Mouse (Mus musculus) embryo, embryonic 11 days (tissue): ENCODE measurements around the gene BC052040.

Experiments used
- DNase-seq: peaks from one replicate; pipeline ENCODE4 v3.0.0-alpha.2; 2015

BC052040 gene

GRCm38 (mm10) chr2:115581241-115581988 lies at the start of gene BC052040:
Gene BC052040, plus strand, starts transcription at chr2:115581716.
- peak; percentile 93 for DNase-seq

DNA sequence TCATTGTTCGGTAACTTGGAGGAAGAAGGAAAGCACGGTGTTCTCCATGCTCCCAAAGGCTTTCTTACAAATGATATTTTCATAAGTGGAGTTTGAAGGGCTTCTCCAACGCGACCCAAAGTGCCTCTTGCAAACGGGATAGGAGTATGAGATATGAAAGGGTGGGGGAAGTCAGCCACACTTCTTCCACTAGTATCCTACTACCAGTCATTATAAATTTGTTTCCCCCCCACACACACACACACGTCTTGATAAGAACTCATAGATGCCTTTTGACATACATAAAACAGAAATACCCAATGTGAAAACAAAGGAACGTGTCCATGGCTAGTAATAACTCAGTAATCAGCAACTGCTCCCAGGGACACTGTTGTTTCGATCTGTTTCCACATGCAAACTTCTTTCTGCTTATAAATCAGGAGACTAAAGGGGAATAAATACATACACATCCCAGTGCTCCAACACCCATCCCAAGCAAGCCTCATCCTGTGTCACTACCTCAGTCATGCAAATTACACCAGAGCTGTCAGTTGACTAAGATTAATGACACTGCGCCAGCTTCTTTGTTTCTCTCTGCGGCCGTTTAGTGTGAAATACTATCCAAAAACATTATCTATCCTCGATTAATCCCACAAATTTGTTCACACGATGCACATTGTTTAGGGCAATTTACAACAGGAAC lies 43.4 kb upstream of the BC052040 start:
- peak; percentile 66 for DNase-seq

DNA sequence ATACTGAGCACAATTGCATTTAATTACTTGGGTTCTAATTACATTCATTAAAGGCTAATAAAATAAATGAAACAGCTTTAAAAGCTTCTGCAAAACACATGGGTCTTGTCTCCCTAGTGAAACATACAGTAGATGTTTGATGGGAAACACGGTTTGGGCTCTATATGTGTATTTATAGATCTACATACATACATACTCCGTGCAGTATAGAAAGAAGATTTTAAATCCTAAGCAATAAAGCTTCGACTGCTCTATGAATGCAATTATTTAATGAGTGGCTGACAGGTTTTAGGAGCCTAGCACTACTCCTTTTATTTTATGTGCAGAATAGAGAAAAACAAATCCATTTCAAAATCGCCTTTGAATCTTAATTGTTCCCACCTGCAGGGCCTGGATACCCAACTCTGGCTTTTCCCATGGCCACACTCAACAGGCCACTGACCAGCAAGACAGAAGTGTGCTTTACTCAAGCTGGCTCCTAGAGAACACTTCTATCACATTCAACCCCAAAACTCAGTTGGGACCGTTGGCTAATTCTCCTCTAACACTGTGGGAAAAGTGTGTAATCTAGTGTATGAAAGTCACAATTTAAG lies 42.7 kb upstream of the BC052040 start:
- DNase-seq = peak; percentile 32

DNA sequence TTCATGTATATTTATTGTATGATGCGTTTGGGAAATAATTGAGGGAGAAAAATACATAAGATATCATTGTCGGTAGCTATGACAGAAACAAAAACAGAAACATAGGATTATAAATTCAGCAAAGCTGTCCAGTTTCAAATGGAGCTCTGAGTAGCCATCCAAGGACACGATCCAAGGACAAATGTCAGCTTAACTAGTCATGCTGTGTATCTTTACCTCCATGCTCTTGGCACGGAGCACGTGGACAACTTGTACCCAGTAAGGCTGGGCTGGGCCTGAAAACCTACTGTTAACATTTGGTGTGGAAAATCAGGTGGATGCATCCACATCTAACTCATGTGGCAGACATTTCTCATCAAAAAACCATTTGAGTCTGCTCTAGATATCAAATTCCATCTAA lies 41.8 kb upstream of the BC052040 start:
- DNase-seq = no peak

DNA sequence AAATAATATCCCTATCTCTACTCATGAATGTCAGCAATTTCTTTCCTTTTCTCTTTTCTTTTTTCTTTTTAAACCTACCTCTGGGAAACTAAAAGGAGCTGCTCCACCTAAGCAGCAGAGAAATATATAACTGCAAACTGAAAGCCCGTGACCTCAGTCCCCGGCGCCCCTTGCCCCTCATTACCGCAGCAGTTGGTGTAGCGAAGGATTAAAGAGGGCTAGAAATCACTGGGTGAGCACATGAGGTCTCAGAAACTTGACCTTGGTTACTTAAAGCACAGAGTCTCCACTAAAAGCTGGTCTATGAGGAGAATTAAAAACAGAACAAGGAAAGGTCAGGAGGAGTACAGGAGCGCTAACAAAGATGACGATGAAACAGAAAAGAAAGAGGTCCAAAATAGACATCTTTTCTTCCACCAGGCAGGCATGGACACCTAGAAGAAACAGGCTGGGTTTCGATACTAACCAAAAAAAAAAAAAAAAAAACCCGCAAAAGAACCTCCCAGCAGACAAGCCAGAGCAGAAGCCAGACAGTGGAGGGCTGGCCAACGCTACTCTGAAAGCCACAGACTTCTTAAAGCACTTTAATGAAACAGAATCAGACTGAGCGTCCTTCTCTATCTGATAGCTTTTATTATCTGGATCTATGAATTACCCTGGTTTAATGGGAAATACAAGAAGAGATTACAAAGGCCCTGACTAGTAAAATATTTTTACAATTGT lies 39.0 kb upstream of the BC052040 start:
- peak; percentile 54 for DNase-seq

- peak; percentile 23 for DNase-seq
These were observed 38.3 kb upstream of the BC052040 start for GRCm38 (mm10) chr2:115543212-115543611.

- DNase-seq = no peak
These were observed 29.6 kb upstream of the BC052040 start for GRCm38 (mm10) chr2:115551901-115552300.

DNA sequence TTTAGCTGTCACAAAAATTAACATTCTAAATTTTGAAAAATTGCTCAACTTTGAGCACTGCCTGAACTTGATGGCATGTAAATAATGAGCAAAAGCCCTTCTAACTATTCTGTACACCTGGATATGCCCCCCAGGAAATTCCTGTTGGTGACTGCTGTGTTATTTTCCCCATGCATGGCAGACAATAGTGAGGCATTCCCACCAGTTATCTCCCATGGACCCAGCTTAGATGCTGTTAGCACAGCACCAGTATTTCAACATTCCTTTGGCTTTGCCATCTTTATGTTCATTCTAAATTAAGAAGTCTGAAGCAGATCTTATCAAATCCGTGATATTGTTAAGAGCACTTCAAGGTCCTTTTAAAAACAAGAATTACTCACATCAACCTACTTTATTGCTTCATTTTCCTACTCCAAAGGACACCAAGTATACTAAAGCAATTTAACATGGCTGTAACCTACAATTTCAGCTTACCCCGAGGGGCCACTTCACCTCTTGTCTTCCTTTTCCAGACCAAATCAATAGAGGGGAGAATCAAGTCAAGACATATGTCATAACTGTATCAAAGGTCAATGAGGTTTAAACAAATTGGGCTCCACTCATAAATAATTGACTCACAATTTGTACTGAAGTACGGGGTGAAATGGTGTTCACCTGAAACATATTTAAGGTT lies 19.2 kb upstream of the BC052040 start:
- DNase-seq = no peak

DNA sequence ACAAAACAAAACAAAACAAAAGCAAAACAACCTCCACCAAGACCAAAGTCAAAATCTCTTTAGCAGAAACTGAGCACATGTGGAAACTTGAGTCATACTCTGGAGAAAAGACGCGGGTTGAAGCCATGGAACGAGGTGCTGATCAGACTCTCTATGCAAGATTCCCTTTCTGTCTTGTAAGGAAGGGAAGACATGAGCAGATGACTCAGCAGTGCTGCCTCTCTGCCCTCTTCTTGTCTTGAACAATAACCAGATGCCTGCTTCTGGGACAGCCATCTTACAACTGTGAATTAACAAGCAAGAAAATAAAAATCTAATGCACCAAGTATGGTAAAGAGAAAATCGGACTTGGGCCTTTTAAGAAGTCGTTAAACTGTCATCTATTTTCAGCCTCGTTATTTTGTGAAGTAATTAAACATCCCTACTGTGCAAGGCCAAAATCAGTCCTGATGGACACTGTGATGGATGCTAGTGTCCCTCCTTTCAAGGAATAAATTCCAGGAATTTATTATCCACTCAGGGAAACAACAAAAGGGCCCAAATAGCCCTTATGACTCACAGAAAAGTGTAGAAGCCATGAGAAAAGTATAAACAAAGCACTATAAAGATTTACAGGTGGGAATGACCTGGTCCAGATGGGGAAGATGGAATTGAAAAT lies 18.0 kb upstream of the BC052040 start:
- DNase-seq = no peak

DNA sequence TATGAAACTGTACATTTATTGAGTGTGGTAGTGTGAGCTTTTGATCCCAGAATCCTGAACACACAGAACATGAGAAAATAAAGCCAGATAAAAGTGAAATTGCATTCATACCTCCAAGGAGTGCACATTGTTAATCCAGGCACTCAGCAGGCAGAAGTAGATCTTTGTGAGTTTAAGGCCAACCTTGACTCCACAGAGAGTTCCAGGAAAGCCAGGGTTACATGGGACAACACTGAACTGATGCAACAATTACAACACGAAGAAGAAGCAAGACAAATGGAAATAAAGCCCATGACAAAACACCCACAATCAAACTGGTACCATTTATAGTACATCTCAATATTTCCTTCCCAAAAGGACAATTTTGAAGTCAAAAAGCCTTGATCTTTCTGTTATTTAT lies 9.5 kb upstream of the BC052040 start:
- DNase-seq = no peak

DNA sequence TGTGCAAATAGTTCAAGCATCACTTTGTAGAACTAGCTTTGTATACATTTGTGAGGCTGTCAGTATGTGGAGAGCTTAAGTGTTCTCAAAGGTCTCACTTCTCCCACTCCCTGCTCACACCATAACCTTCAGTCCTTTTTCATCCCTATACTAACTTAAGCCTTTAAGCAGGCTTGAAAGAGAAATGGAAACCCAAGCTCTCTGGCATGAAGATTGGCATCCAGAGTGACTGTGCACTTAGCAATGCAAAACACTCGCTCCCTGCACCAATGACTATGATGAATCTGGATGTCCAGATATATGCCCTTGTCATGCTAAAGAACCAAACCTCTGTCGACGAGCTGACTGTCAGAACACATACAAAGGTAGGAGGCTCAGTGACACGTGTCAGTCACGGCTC lies 6.7 kb upstream of the BC052040 start:
- no peak for DNase-seq

GRCm38 (mm10) chr2:115579171-115579900 lies 2.2 kb upstream of the BC052040 start:
- peak; percentile 78 for DNase-seq

DNA sequence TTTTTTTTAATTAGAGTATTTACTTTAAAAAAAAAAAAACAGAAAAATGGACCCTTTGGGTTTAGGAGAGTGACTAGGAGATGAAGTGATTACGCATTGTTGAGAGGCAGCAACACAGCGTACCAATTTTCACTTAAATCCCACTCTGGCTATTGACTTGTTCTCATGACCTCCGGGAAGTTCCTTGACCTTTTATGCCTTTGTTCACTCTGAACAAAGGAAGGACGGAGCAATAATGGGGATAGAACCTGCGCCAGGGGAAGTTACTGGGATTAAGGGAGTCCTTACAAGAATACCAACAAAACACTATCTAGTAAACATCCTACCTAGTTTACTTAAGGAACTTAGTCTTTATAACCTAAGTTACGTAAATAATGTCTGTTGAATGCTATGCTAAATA lies 1.5 kb upstream of the BC052040 start:
- peak; percentile 33 for DNase-seq

DNA sequence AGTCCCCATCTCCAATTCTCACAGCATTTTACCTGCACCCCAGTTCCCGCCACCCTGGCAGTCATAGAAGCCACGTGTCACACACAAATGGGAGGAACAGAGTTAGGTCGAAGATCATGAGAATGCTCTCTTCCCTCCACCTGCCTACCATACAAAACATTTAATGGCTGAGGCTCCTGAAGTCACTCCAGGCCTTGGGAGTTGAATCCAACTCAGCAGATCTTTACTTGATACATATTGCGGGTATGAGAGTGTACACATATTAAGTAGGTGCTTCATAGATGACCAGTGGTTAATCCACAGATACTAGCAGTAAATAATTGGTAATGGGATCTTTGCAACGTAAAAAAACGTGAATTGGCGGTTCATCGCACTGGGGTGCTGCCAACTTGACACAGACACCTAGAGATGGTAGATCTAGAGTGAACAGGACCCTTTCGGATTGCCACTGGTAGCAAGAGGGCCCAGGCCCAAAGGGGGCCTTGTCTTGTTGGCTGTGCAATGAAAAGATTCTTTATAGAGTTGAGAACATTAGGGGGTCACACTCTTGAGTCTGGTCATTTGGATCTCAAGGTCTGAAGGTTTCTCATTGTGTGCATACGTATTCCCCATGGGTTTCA lies 583 bp downstream of the BC052040 start:
- no peak for DNase-seq

DNA sequence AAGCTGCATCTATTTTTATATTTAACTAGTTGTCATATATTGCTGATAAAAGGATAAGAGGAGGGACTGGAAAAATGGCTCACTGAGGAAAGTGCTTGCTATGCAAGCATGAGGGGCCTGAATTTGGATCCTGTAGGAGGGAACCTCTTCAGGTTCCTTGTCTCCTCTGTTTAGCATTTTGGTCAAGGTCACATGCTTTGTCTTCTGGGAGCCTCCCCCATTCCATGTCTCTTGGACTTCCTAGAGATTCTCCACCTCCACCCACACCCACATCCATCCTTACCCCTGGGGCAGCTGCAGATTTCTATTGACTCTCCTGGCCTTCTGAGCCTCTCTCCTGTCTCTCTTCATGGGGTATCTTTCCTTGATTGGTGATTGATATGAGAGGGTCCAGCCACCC lies 2.3 kb downstream of the BC052040 start:
- no peak for DNase-seq

DNA sequence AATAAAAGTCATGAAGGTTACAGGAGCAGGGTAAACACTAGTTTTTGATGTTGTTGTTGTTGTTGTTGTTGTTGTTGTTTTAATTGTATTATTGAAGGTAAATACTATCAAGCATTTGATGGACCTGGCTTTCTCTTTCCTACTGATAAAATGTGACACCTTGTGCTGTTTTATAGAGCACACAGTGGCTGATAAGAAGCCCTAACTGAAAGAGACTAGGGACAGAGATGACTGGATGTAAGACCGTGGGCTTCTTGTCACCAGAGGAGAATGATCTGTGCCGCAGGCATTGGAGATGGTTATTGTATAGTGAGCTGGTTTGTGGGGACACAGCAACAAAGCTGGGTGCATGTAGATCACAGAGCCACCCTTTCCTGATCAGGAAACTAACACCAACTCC lies 9.1 kb downstream of the BC052040 start:
- no peak for DNase-seq

- DNase-seq = no peak
These were observed 11.2 kb downstream of the BC052040 start for GRCm38 (mm10) chr2:115592651-115593119.

DNA sequence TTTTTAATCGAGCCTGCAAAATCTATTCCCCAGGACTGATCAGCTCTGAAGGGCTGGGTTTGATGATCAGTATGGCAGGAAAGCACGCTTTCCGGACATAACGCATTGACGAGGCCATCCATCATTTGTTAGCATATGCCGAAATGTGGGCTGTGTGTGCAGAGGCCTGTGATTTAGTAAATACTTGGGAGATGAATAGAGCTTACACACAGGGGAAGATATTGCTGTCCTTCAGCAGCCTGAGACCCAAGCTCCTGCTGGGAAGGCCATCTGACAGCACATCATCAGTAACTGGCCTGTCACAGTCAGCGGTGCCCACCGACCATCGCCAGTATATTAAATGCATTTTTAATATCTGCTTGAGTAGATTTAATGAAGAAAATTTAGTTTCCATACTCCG lies 15.5 kb downstream of the BC052040 start:
- DNase-seq = peak; percentile 21

DNA sequence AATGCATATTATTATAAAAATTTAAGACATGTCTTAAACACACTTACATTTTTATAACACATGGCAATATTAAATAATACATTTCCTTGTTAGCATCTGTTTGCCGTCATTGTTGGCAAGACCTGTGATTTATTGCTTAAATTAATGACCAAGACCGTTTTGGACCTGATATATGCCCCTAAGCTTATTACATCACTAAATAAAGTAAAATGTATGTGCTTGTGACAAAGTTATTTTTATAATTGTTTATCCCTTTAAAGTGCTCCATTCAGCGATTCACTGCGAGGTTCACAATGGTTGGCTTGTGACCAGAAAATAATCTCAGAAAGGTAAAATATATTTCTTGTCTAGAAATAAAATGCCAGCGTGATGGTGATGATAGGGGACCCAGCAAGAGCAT lies 16.8 kb downstream of the BC052040 start:
- no peak for DNase-seq

- peak; percentile 15 for DNase-seq
These were observed 19.2 kb downstream of the BC052040 start for GRCm38 (mm10) chr2:115600724-115601123.

DNA sequence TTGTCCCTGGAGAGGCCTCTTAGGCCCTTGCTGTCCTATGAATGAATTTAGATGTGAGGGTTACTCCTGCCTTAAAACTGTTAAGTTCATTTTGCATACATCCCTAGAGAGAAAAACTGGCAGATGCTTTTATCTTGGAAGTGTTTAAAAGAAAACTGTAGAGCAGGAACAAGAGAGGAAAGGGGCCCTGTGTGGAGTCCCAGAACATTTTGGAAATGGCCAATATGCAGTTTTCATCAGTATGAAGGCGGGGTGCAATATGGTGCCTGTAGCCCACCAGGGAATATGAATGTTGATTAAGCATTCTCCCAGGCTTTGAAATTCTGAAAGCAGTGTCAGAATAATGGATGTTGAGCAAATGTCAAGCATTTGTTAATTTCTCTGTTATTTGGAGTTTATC lies 19.8 kb downstream of the BC052040 start:
- no peak for DNase-seq
